Mouse (Mus musculus) lung, postnatal 10 days (tissue): ENCODE measurements around the gene Rab4a.
A peak's percentile ranks its signal among the peaks of the same experiment; 100 is the strongest.

Experiments used
- DNase-seq: peaks from one replicate; pipeline ENCODE4 v3.0.0; 2021

Gene Rab4a

GRCm38 (mm10) chr8:123815325-123815724, 9.5 kb downstream of the Rab4a start:
- DNase-seq = no peak

GRCm38 (mm10) chr8:123816939-123817338, 11.2 kb downstream of the Rab4a start:
- no peak for DNase-seq

GRCm38 (mm10) chr8:123817747-123818146, 12.0 kb downstream of the Rab4a start:
- DNase-seq = no peak

GRCm38 (mm10) chr8:123819683-123820610, 14.2 kb downstream of the Rab4a start:
- no peak for DNase-seq

GRCm38 (mm10) chr8:123820780-123821179, 15.0 kb downstream of the Rab4a start:
- DNase-seq = no peak

GRCm38 (mm10) chr8:123823111-123823510, 17.3 kb downstream of the Rab4a start:
- DNase-seq = no peak

GRCm38 (mm10) chr8:123823532-123824123, 17.8 kb downstream of the Rab4a start:
- no peak for DNase-seq

GRCm38 (mm10) chr8:123826001-123826400, 20.2 kb downstream of the Rab4a start:
- DNase-seq = no peak

- no peak for DNase-seq
Measured at GRCm38 (mm10) chr8:123826758-123827157, 21.0 kb downstream of the Rab4a start.

GRCm38 (mm10) chr8:123827523-123827922, 21.7 kb downstream of the Rab4a start:
- DNase-seq = no peak

GRCm38 (mm10) chr8:123832757-123833156, 27.0 kb downstream of the Rab4a start:
- peak; percentile 64 for DNase-seq

GRCm38 (mm10) chr8:123835451-123835850, 29.7 kb downstream of the Rab4a start:
- DNase-seq = peak; percentile 51

- no peak for DNase-seq
Measured at GRCm38 (mm10) chr8:123836354-123836753, 30.6 kb downstream of the Rab4a start.

- DNase-seq = no peak
Measured at GRCm38 (mm10) chr8:123838496-123838895, 32.7 kb downstream of the Rab4a start.

GRCm38 (mm10) chr8:123840578-123841345, 35.0 kb downstream of the Rab4a start:
- DNase-seq = no peak

- DNase-seq = no peak
Measured at GRCm38 (mm10) chr8:123842086-123842485, 36.3 kb downstream of the Rab4a start.

GRCm38 (mm10) chr8:123844341-123844740, 38.6 kb downstream of the Rab4a start:
- no peak for DNase-seq

GRCm38 (mm10) chr8:123845114-123845513, 39.3 kb downstream of the Rab4a start:
- DNase-seq = no peak

GRCm38 (mm10) chr8:123845991-123846390, 40.2 kb downstream of the Rab4a start:
- DNase-seq = no peak

GRCm38 (mm10) chr8:123846509-123846908, 40.7 kb downstream of the Rab4a start:
- DNase-seq = no peak

- DNase-seq = no peak
Measured at GRCm38 (mm10) chr8:123847546-123847945, 41.8 kb downstream of the Rab4a start.

GRCm38 (mm10) chr8:123849352-123849751, 43.6 kb downstream of the Rab4a start:
- no peak for DNase-seq

- DNase-seq = no peak
Measured at GRCm38 (mm10) chr8:123851590-123851989, 45.8 kb downstream of the Rab4a start.
